Mouse (Mus musculus) midbrain, embryonic 16.5 days (tissue): ENCODE data around the gene Tenm3. TPM values are rescaled to one million over a fixed set of nuclear protein-coding genes. Genes with fewer than 3 reads are reported as not detected.
A peak's percentile ranks its signal among the peaks of the same experiment; 100 is the strongest.

ENCODE experiments used
- ATAC-seq: fragments of 200-750 bp; cut with Nextera tagmentation; 2 replicates; pipeline ENCODE4 v1.8.0; 2017; ENCODE audit warnings: moderate TSS enrichment
- H3K27ac ChIP-seq: fragments of 300-500 bp; sonication (generic); 2 replicates; pipeline ENCODE4 v1.5.1; 2014; ENCODE audit warnings: mild to moderate bottlenecking, low read length, mixed read lengths
- H3K27me3 ChIP-seq: fragments of 300-500 bp; sonication (generic); 2 replicates; pipeline ENCODE4 v1.6.1; 2014; ENCODE audit warnings: low read depth, low read length, mixed read lengths; ENCODE audit not compliant: control insufficient read depth, insufficient read depth
- H3K36me3 ChIP-seq: fragments of 300-500 bp; sonication (generic); 2 replicates; pipeline ENCODE4 v1.6.1; 2014; ENCODE audit warnings: mild to moderate bottlenecking, low read length, moderate library complexity, mixed read lengths; ENCODE audit not compliant: control insufficient read depth, insufficient read depth
- H3K4me1 ChIP-seq: fragments of 300-500 bp; sonication (generic); 2 replicates; pipeline ENCODE4 v1.6.1; 2014; ENCODE audit warnings: mild to moderate bottlenecking, low read length, mixed read lengths; ENCODE audit not compliant: control insufficient read depth, insufficient read depth
- H3K4me2 ChIP-seq: fragments of 300-500 bp; sonication (generic); 2 replicates; pipeline ENCODE4 v1.6.1; 2014; ENCODE audit warnings: mild to moderate bottlenecking, low read length, mixed read lengths
- H3K4me3 ChIP-seq: fragments of 300-500 bp; sonication (generic); 2 replicates; pipeline ENCODE4 v1.5.1; 2014; ENCODE audit warnings: low read depth, mild to moderate bottlenecking, low read length, moderate library complexity, mixed read lengths
- H3K9ac ChIP-seq: fragments of 300-500 bp; sonication (generic); 2 replicates; pipeline ENCODE4 v1.6.1; 2014; ENCODE audit warnings: low read depth, low read length, mixed read lengths
- H3K9me3 ChIP-seq: fragments of 300-500 bp; sonication (generic); replicated peaks from 2 replicates; pipeline ENCODE4 v1.6.1; 2014; ENCODE audit warnings: mild to moderate bottlenecking, low read length, mixed read lengths; ENCODE audit not compliant: control insufficient read depth, poor library complexity, severe bottlenecking
- WGBS: fragments of 180-500 bp; shearing (Covaris S2); extraction: QIAGEN DNeasy Blood & Tissue Kit; methylation state at CpG from one replicate; pipeline ENCODE4 v1.1.7; 2014; 5-methylcytosine and 5-hydroxymethylcytosine counted together
- polyA plus RNA-seq: library from polyadenylated mRNA; unstranded; fragments of >200 nt; fragmentation: Nextera tagmentation; extraction: Ambion mirVana; gene quantifications from 2 replicates; pipeline ENCODE4 v1.2.1, GENCODE M21; 2015

Gene Tenm3
- polyA plus RNA-seq, 1 experiment from 2014 or later, result 37.4 TPM

GRCm38 (mm10) chr8:48300061-48300460 lies 543.7 kb downstream of the Tenm3 start:
- H3K36me3 ChIP-seq, result peaks cover 9% of the 10 kb centered on the region; the same call in 1 of the 2 replicates
- H3K4me2 ChIP-seq, result no peak overlapping the region
- no peak for ATAC-seq
- H3K27ac ChIP-seq, result no peak overlapping the region
- no peaks in the 10 kb centered on the region for H3K9me3 ChIP-seq
- H3K27me3 ChIP-seq, result no peaks in the 10 kb centered on the region
- H3K4me3 ChIP-seq, result no peak overlapping the region
- 0 out of 2 replicates have a peak, but pooled peaks cover 3% of the 10 kb centered on the region for H3K4me1 ChIP-seq
- WGBS, result 56% methylated on average over 8 of the region's 8 CpGs
- H3K9ac ChIP-seq, result no peak overlapping the region

DNA sequence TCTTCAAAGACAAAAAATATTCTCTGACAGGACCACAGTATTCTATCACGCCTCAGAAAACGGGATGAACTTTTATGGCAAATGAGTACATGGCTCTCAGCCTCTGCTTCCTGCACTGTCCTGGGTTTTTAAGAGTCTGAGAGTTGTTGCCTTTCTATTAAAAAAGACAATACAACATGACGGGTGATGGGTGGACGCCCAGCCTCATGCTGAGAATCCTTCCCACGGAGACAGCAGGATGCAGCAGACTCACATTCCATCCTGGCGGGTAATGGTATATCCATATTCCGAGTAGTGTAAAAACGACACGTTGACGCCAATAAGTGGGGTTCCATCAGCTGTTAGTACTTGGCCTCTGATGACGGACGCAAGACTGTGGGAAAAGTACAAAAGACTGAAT lies 544.4 kb downstream of the Tenm3 start:
- no peak for ATAC-seq
- WGBS, result 77% methylated on average over 12 of the region's 12 CpGs
- no peak overlapping the region for H3K9ac ChIP-seq

GRCm38 (mm10) chr8:48296371-48296770 lies 547.4 kb downstream of the Tenm3 start:
- no peak overlapping the region for H3K27ac ChIP-seq
- 93% methylated on average over 7 of the region's 7 CpGs for WGBS
- H3K4me3 ChIP-seq, result no peak overlapping the region
- no peak overlapping the region for H3K4me2 ChIP-seq
- no peak overlapping the region for H3K9ac ChIP-seq
- H3K4me1 ChIP-seq, result 0 out of 2 replicates have a peak, but pooled peaks cover 3% of the 10 kb centered on the region
- H3K9me3 ChIP-seq, result no peaks in the 10 kb centered on the region
- no peak for ATAC-seq
- peaks cover 22% of the 10 kb centered on the region for H3K36me3 ChIP-seq
- H3K27me3 ChIP-seq, result no peaks in the 10 kb centered on the region

More for the DNA sequence above, 544.4 kb downstream of the Tenm3 start:
- peaks cover 9% of the 10 kb centered on the region; the same call in 1 of the 2 replicates for H3K36me3 ChIP-seq
- no peak overlapping the region for H3K4me2 ChIP-seq
- H3K27me3 ChIP-seq, result no peaks in the 10 kb centered on the region
- 0 out of 2 replicates have a peak, but pooled peaks cover 3% of the 10 kb centered on the region for H3K4me1 ChIP-seq
- no peak overlapping the region for H3K4me3 ChIP-seq
- H3K9me3 ChIP-seq, result no peaks in the 10 kb centered on the region
- H3K27ac ChIP-seq, result no peak overlapping the region

DNA sequence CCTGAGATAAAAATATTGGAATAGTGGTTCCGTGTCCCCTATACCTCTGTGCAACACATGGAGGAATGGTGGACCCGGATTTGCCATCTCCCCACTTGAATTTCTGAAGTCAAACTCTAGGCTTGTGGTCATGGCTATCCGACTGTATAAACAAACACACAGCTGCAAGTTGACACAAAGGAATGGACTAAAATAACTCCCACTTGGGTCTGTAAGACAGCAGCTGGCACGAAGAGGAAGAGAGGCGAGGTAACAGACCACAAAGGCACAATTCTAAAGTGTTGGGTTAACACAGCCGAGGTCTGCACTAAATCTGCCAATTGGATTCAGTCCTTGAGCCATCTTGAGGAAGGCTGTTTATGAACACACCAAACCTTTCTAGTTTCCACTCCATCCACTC lies 548.2 kb downstream of the Tenm3 start:
- H3K27ac ChIP-seq, result no peak overlapping the region
- H3K4me3 ChIP-seq, result no peak overlapping the region
- H3K9me3 ChIP-seq, result no peaks in the 10 kb centered on the region
- no peaks in the 10 kb centered on the region for H3K4me1 ChIP-seq
- ATAC-seq, result no peak
- 86% methylated on average over 6 of the region's 6 CpGs for WGBS
- H3K27me3 ChIP-seq, result no peaks in the 10 kb centered on the region
- H3K36me3 ChIP-seq, result peaks cover 22% of the 10 kb centered on the region
- H3K9ac ChIP-seq, result no peak overlapping the region
- no peak overlapping the region for H3K4me2 ChIP-seq

DNA sequence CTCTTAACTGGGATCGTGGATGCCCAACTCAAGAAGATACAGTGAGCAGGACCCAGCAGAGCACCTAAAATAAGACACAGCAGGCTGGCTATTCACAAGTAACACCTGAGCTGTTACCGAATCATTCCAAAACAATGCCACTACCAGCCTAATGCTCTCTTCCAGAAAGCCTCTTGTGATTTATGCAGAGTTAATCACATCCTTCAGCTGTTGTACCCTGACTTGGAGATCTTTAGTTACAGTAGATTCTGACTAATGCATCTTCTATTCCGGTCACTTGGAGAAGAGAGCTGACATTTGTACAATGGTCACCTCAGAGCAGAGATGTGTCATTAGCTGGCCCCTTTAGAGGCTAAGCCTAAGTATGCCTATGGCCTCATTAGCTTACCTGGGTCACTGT lies 550.0 kb downstream of the Tenm3 start:
- H3K4me1 ChIP-seq, result no peaks in the 10 kb centered on the region
- H3K9me3 ChIP-seq, result no peaks in the 10 kb centered on the region
- no peak overlapping the region for H3K4me3 ChIP-seq
- H3K4me2 ChIP-seq, result no peak overlapping the region
- ATAC-seq, result no peak
- H3K36me3 ChIP-seq, result peaks cover 21% of the 10 kb centered on the region
- no peaks in the 10 kb centered on the region for H3K27me3 ChIP-seq
- no peak overlapping the region for H3K27ac ChIP-seq
- no peak overlapping the region for H3K9ac ChIP-seq
- 93% methylated on average over 3 of the region's 3 CpGs for WGBS

GRCm38 (mm10) chr8:48285432-48285831 lies 558.3 kb downstream of the Tenm3 start:
- Histone ChIP-seq H3K27me3 (no peaks in the 10 kb centered on the region; the same call in 1 of the 2 replicates), H3K4me1 (no peaks in the 10 kb centered on the region), H3K36me3 (no peaks in the 10 kb centered on the region), H3K4me2 (no peak overlapping the region), H3K4me3 (no peak overlapping the region), H3K9me3 (no peaks in the 10 kb centered on the region), H3K9ac (no peak overlapping the region), H3K27ac (no peak overlapping the region)
- ATAC-seq, result no peak
- 71% methylated on average over 10 of the region's 10 CpGs for WGBS

GRCm38 (mm10) chr8:48281855-48282254 lies 561.9 kb downstream of the Tenm3 start:
- ATAC-seq, result no peak
- Histone ChIP-seq H3K36me3 (peaks cover 4% of the 10 kb centered on the region; the same call in 1 of the 2 replicates), H3K27me3 (no peaks in the 10 kb centered on the region; the same call in 1 of the 2 replicates), H3K4me2 (no peak overlapping the region), H3K9ac (no peak overlapping the region), H3K27ac (no peak overlapping the region), H3K4me3 (no peak overlapping the region), H3K4me1 (0 out of 2 replicates have a peak, but pooled peaks cover 2% of the 10 kb centered on the region), H3K9me3 (no peaks in the 10 kb centered on the region)
- 96% methylated on average over 11 of the region's 11 CpGs for WGBS

DNA sequence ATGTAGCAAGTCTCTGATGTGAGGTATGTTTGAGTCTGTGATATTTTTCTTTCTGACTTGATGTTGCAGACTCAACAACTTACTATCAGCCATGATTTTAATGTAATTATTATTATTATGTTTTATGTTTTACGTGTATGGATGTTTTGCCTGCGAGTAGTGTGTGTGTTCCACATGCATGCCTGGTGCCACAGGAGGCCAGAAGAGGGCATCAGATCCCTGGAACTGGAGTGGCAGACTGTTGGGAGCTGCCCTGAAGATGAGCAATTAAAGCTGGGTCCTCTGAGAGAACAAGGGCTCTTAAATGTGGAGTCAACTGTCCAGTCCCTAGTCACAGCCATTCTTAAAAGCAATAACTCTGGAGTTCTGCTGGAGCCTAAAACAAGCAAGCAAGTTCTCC lies 564.4 kb downstream of the Tenm3 start:
- WGBS, result 91% methylated on average over 2 of the region's 2 CpGs
- no peak for ATAC-seq
- Histone ChIP-seq H3K27ac (no peak overlapping the region), H3K27me3 (no peaks in the 10 kb centered on the region; the same call in 1 of the 2 replicates), H3K9ac (no peak overlapping the region), H3K4me2 (no peak overlapping the region), H3K4me1 (0 out of 2 replicates have a peak, but pooled peaks cover 2% of the 10 kb centered on the region), H3K36me3 (peaks cover 14% of the 10 kb centered on the region), H3K9me3 (no peaks in the 10 kb centered on the region; the same call in 1 of the 2 replicates), H3K4me3 (no peak overlapping the region)

GRCm38 (mm10) chr8:48277986-48278635 lies 565.6 kb downstream of the Tenm3 start:
- 0 out of 2 replicates have a peak overlapping the region, but pooled peaks have one; percentile 24 for H3K27ac ChIP-seq
- peaks cover 14% of the 10 kb centered on the region for H3K36me3 ChIP-seq
- no peak overlapping the region for H3K4me3 ChIP-seq
- H3K9me3 ChIP-seq, result no peaks in the 10 kb centered on the region; the same call in 1 of the 2 replicates
- H3K27me3 ChIP-seq, result no peaks in the 10 kb centered on the region
- WGBS, result 26% methylated on average over 15 of the region's 15 CpGs
- 0 out of 2 replicates have a peak, but pooled peaks cover 2% of the 10 kb centered on the region for H3K4me1 ChIP-seq
- no peak overlapping the region for H3K4me2 ChIP-seq
- 0 out of 2 replicates have a peak, but pooled peaks have one; percentile 46 for ATAC-seq
- no peak overlapping the region for H3K9ac ChIP-seq
